Mouse (Mus musculus) adrenal gland, adult 18-20 months (tissue): ENCODE results near the gene Rnf121. TPM values are rescaled to one million over a fixed set of nuclear protein-coding genes. Genes with fewer than 3 reads are reported as not detected.
"Not testable (repeated sequence)": the region's sequence is repeated elsewhere in the genome, so short reads cannot be mapped to it uniquely, and the experiment has no call there.

Source experiments
- DNase-seq, 2 experiments: peaks; one replicate each; pipeline ENCODE4 v3.0.0; 2021 to 2022; ENCODE audit warnings: low spot score in 2 of 2
- total RNA-seq, 2 experiments: library from RNA; stranded (reverse); gene quantifications; 1 replicate in 1 of 2; 2 replicates in 1 of 2; pipeline ENCODE4 v1.2.3; 2021

Rnf121 gene
- total RNA-seq, 2 experiments from 2014 or later = 38.5 to 38.7 TPM

DNA sequence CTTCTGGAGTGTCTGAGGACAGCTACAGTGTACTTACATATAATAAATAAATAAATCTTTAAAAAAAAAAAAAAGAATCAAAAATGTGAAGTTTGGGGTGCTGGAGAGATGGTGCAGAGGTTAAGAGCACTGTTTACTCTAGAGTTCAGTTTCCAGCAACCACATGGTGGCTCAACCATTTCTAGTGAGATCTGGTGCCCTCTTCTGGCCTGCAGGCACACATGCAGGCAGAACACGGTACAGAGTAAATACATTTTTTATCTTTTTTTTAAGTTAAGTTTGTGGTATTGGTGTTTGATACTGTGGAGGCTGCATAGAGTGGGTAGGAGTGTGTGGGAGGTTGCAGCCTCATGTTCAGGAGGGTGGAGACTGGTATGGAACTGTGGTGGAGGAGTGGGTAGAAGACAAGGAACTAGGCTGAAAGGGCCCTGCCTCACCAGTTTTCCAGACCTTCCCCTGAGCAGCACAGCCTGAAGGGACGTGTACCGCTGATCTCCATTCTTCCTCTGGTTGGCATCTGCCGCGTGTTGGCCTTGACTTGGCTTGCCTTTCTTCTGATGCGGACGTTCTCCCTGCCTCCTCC, 11.5 kb upstream of the Rnf121 start:
- peak in 1 of 2 experiments; percentile 17 for DNase-seq

DNA sequence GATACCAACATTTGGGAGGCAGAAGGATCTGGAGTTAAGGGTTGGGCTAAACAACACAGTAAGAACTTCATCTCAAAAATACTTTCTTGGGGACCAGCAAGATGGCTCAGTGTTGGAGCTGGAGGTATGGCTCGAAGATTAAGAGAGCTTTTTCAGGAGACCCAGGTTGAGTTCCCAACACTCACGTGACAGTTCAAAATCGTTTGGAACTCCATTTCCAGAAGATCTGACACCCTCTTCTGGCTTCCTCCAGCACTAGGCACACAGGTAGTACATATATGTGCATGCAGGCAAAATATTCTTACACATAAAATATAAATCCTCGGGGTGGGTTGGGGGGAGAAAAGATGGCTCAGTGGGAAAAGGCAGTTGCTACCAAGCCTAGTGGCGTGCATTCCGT, 1.1 kb upstream of the Rnf121 start:
- DNase-seq = no peak

DNA sequence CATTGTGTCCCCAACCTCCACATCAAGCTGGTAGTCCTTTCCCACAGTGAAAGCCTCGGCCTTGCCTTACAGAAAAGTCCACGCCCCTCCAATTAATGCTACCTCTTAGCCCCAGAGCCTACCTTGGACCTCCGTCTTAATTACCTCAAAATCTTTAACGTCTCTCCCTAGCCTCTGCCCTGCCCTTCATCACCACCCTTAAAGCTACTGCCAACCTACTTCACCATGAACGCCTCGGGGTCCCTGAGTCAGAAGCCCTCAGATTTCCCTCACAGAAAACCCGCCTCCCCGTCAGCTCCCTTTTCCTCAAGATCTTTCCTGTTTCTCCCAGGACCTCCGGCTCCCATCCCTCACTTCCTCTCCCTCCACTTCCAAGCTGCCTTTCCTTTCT, 619 bp downstream of the Rnf121 start:
- no peak for DNase-seq

DNA sequence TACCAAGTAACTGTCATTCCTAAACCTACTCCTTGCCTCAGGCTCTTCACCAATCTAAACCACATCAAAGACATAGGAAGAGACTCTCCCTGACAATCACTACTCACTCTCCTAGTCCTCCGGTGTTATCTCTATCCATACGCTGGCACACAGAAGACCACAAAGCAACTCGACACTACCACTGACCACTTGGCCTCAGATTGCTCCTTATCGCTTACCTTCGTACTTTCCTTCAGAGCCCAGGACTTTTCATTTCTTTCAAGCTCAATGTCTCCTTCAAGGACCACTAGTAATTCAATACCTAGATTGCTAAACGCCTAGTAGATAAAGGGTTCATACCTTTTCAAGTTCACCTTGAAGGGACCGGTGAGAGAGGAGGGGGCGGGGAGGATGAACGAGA, 1.4 kb downstream of the Rnf121 start:
- DNase-seq = no peak

DNA sequence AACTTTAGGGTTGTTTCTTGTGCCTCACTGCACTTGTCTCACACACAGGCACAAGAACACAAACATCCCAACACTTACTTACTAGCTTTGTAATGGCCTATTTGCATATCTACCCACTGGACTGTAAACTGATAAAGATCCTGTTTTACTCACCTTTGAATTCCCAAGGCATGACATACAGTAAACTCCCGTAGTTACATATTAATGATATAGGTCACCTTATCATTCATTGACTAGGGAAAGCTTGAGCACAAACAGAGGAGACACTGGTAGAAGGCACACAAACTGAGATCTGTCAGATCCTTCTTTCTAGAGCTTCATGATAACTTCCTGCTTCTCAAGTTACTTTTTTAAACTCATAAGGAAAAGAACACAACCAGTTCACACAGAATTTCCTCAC, 3.1 kb downstream of the Rnf121 start:
- DNase-seq = no peak

DNA sequence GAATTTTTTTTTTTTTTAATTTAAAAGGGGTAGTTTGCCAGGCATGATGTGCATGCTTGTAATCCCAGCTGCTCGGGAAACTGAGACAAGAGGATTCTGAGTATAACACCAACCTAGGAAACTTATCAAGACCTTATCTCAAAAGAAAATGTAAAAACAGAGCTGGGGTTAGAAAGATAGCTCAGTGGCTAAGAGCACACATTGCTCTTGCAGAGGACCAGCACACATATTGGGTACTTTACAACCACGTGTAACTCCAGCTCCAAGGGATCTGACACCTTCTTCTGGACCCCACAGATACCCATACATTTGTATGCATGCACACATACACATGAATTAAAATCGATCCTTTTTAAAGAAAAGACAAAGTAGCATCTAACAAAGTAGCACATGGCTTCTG, 3.9 kb downstream of the Rnf121 start:
- no peak for DNase-seq

DNA sequence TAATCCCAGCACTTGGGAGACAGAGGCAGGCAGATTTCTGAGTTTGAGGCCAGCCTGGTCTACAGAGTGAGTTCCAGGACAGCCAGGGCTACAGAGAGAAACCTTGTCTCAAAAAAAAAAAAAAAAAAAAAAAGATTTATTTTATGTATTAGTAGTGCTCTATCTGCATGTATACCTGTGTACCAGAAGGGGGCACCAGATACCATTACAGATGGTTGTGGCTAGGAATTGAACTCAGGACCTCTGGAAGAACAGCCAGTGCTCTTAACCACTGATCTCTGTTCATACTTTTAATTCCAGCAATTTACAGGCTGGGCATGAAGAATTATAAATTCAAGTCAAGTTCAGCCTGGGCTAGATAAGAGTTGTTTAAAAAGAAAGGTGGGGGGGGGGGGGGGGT, 16.7 kb downstream of the Rnf121 start:
- not testable (repeated sequence) for DNase-seq

DNA sequence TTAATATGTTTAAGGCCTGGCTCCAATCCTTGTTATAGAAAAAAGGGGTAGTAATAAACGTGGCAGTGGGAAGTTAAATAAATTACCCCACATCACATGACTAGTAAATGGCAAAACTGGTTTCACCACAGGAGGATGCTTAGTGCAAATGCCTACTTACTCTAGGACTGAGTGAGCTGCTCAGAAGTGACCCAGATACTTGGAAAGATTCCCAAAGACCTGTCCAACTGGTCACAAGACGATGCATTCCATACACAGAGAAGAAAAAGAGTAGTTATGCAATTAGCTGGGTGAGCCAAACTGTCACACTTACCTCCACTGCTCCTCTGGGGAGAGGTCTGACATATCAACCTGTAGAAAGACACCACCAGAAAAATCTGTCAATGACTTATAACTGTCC, 23.0 kb downstream of the Rnf121 start:
- no peak for DNase-seq

DNA sequence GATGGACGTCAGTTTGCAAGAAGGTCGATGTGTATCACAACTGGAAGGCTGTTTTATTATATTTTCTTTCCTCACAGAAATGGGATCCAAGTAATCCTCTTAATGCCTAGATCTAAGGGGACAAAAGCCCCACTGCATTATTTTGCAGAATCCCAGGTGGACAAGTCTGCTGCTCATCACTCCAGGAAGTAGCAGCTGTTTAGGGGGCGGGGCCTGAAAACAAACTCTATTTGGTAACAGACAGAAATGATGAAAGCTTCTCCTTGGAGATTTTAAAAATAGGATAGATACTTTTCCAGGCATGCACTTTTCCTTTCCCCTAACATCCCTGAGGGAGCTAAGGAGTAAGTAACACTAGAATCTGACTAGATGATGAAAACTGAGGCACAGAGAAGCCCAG, 28.0 kb downstream of the Rnf121 start:
- no peak for DNase-seq

DNA sequence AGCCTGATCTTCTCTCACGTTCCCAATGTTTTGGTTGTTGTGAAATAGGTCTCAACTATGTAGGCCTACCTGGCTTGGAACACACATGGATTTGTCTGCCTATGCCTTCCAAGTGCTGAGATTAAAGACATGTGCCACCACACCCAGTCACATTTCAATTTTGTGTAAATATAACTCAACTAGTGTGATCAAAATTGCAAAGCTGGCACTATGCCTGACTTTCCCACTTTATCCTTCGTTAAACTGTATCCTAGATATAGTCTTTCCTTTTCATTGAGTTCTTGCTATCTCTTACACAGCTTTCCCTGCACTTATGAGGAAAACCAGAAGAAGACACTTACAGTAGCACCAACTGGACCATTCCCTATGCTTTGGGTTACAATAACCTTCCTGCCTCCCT, 29.7 kb downstream of the Rnf121 start:
- DNase-seq = no peak

DNA sequence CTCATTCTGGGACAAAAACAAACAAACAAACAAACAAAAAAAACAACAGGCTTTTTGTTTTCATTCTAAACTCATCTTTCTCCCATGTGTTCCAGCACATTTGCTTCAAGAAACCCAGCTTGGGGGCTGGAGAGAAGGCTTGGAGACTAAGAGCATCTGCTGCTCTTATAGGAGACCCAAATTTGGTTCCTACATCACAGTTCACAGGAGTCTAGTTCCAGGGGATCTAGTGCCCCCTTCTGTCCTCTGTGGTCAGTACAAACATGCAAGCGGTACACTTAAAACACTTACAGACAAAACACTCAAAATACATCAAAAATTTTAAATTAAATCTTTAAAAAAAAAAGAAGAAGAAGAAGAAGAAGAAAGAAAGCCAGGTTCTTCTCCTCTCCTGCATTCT, 30.4 kb downstream of the Rnf121 start:
- DNase-seq = no peak

DNA sequence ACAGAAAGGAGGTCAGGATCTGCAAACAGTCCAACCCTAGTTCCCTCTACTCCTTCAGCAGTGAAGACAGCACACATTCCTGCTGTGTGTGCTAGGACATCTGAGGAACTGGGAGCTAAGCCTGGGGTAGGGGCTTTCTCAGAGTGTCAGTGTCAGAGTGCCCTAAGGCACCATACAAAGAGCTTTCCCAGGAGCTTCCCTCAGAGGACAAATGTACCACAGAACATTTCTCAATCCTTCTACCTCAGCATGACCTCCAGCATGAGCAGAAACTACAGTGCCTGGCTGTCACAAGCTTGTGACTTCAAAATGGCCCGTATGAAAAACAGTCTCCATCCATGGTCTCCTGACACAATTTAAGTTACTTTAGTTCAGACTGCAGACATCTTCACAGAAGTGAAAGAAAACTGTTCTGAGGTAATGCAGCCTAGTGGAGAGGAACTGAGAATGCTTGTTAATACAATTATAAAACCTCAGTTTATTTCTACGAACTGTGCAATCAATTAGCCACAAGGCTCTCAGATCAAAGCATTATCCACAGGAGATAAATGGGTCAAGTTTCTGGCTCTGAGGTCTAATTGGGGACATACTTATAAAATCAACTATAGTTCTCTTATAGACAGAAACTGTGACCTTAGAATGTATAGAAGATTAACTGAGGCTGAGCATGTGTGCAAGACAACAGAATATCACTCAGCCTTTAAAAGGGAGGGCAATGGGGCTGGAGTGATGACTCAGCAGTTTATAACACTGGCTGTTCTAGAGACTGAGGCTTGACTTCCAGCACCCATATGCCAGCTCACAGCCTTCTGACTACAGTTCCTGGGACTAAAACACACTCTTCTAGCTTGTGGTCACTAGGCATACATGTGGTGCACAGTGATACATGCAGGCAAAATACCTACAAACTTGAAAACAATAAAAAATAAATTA, 39.8 kb downstream of the Rnf121 start:
- DNase-seq = no peak

DNA sequence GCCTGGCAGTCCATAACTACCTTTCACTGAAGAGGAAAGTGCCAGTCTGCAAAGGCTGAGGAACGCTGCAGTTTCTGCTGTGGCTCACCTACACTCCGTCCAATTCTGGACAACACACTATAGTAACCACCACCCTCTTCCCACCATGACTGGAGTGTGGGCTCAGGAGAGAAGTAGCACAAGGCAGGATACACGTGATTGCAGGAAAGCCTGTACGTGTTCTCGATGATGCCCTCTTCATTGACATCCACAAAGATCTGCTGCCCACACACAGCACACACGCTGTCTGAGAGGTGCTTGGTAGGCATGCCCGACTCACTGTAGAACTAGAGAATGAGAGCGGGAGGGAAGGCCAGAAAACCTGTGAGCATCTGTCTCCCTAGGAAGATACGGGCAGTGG, 41.4 kb downstream of the Rnf121 start:
- DNase-seq = no peak

DNA sequence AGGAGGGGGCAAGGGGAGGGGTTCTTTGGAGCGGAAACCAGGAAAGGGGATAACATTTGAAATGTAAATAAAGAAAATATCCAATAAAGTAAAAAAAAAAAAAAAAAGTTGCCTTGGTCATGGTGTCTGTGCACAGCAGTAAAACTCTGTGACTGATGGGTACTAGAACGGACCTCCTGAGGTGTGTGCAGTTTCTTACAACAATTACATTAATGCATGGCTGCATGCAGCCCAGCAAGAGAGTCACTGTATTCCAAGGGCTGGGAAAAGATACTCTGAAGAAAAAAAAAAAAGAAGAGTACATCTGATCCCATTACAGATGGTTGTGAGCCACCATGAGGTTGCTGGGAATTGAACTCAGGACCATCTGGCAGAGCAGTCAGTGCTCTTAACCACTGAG, 44.3 kb downstream of the Rnf121 start:
- not testable (repeated sequence) for DNase-seq

DNA sequence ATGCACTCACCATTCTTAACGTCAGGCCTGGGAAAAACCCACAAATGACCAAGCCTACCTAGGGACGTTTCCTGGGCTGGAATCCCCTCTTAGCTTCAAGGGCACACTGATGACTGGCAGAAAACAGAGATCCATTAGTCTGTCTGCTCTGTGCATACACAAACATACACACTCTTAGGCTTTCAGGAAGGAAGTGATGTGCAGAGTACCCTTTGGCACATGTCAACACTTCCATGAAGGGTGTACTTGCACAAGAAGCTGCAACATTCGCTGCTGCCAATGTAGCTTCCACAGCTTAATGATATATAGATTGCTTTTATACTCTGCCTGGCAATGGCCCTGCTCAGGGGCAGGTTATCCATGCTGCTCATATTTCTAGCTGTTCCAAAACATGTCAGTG, 45.9 kb downstream of the Rnf121 start:
- no peak for DNase-seq

DNA sequence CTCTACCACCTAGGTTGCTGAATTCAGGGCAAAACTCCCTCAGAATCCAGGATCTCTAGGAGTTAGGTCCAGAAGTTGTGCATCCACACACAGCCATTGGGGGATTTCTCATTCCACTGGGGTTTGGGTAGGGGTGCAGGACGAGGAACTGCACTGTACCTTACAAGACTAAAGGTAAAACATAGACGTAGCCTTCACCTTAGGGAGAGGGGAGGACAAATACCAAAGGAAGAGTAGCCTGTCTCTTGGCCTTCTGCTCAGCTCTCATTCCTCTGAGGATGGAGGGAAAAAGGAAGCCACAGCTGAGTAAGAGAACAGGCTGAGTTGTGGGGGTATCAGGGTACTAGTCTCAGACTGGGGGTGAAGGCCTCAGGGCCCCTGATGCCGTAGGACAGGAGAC, 46.7 kb downstream of the Rnf121 start, which contains the start of gene Il18bp:
Gene Il18bp, minus strand, starts transcription at position 101 of the 400 bp plus-strand sequence.
- no peak for DNase-seq

DNA sequence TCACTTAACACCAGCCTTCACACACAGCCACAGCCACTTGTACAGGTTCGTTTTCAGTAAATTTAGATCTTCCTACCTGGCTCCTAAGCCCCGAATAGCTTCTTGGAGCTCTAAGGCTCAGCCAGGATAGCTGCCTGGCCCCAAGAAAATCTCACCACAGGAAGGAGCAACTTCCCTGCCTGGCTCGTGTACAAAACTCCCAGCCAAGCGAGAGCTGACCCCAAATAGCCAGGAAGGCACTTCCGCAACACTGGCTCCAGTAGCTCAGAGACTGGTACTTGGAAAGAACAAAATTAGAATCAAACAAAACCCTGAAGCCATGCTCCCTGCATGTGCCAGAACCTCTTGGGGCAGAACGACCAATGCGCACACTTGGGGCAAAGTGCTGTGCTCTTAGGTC, 47.2 kb downstream of the Rnf121 start:
- no peak for DNase-seq

DNA sequence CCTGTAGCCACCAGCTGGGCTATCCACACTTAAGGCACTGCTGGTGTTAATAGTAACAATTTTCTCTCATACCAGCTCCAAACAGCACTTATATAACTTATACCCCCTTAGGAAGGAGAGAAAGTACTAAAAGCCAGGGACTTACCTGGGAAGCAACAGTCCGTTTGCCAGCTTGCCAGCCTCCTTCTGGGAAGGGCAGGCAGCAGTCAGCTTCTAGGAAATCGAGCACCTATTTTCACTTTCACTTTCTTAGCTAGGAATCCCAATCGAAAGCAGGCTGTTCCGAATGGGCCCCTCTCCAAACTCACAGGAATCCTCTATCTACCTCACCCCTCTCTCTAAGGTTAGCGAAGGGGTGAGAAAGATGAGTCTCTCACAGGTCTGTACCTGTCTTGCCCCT, 47.8 kb downstream of the Rnf121 start:
- DNase-seq = no peak

DNA sequence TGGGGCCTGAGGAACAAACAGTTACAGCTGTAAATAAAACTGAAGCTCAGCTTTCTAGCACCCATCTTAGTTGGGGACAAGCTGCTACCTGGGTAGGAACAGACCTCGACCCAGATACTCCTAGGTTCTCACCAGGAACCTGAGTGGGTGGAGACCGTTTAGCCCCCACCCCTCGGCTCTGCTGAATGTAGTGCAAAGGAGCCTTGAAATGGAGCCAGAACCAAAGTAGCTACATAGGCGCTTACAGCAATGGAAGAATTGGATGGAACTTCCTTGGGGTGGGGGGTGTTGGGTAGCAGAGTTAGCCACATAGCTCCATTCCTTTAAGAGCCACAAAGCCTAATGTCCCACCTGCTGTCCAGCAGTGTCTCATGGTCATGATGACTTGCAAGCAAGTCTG, 48.3 kb downstream of the Rnf121 start:
- no peak for DNase-seq

DNA sequence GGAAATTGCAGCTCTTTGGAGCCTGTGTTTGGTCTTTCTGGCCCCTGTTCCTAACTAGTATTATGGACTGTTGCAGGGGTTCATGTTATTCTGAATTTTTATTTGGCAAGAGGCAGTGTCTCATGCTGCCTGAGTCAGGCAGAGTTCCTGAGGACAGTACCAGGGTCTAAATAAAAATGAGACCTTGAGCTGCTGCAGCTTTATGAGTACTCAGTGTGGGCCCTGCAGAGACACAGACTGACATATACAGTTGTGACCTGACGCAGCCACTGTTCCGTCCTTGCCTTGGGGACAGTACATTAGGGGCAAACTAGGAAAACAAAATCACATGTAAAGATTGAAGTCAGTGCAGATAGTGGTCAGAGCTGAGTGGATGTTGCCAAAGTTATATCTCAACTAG, 50.3 kb downstream of the Rnf121 start:
- DNase-seq = no peak

DNA sequence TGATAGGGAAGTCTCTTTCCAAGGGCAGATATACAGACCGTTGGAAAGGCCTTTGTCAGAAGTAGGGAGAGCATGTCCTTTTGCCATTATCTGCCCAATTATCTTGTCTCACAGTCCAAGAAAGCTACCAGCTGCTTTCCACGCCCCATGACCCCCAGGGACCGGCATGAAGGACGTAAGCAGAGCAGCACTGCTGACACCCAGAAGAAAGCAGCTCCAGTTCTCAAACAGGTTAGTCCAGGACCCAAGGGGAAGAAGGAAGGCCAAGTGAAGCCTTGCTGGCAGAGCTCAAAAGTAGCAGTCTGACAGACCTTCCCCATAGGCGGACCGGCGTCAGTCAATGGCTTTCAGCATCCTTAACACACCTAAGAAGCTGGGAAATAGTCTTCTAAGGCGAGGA, 51.9 kb downstream of the Rnf121 start:
- DNase-seq = no peak

DNA sequence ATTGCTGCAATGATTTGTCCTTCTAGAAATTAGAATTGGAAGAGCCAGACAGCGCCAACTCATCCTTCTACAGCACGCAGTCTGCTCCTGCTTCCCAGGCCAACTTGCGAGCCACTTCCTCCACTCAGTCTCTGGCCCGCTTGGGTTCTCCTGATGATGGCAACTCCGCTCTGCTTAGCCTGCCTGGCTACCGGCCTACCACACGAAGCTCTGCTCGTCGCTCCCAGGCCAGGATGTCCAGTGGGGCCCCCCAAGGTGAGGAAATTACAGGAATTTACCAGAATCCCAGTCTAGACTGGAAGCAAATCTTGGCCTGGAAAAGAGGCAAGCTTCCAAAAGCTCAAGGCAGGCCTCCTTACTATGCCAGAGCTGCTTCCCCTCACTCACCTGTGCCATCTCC, 53.4 kb downstream of the Rnf121 start:
- no peak for DNase-seq

DNA sequence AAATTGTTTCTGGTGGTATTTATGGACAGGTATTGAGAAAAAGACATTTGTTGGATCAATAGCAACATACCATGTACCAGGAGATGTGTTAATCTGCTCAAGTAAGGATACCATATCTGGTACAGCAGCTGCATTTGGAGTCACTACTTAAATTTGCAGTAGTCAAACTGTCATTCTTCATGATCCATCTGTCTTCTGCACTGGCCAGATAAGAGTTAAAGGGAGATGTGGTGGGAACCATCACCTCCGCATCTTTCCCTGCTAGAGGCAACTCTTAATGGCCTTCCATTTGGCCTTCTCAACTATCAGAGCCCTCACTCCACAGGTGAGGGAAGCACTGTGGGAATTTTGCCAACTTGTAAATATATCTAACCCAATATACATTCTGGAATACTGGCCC, 58.7 kb downstream of the Rnf121 start:
- no peak for DNase-seq
